Comparison of ENCODE assay signal across 21 mouse cellular contexts in genomic region chr16:18480933-18481485, GRCm38 (mm10). TPM values are rescaled to one million over a fixed set of nuclear protein-coding genes. Genes with fewer than 3 reads are reported as not detected.
DNase-seq lines count a peak whose midpoint lies in the region; ATAC-seq and TF ChIP-seq lines count a peak whose summit lies in the region.
"Had no signal": no experiment of that assay in that cellular context is flagged by ENCODE, and none has a peak within 500 bp of the region (broad histone marks: within the 10 kb centered on the region; RNA-seq: fewer than 3 reads in every experiment).

No protein-coding gene starts in this region.

- H3K36me3 ChIP-seq in embryonic facial prominence, embryonic 13.5 days, result 0 out of 2 replicates have a peak, but pooled peaks cover 5% of the 10 kb centered on the region
- peaks cover 6% of the 10 kb centered on the region; the same call in 1 of the 2 replicates for H3K36me3 ChIP-seq in embryonic facial prominence, embryonic 10.5 days (replicated peaks)
- peaks cover 28% of the 10 kb centered on the region for H3K36me3 ChIP-seq in liver, postnatal 0 days (replicated peaks; ENCODE audit: insufficient read depth, low read length)
- H3K36me3 ChIP-seq: limb, embryonic 12.5 days; lung, embryonic 15.5 days; neural tube, embryonic 15.5 days had no signal

- H3K27me3 ChIP-seq in embryonic facial prominence, embryonic 13.5 days, result no peaks in the 10 kb centered on the region
- no peaks in the 10 kb centered on the region for H3K27me3 ChIP-seq in embryonic facial prominence, embryonic 10.5 days (replicated peaks; ENCODE audit: low read depth, poor library complexity, severe bottlenecking)
- H3K27me3 ChIP-seq in liver, postnatal 0 days (ENCODE audit: insufficient read depth, low read length), result no peaks in the 10 kb centered on the region
- H3K27me3 ChIP-seq: forebrain, embryonic 13.5 days; limb, embryonic 12.5 days; lung, embryonic 15.5 days; neural tube, embryonic 15.5 days had no signal

- peak overlapping the region; percentile 28; the same call in 1 of the 2 replicates for H3K9ac ChIP-seq in embryonic facial prominence, embryonic 13.5 days
- no peak overlapping the region for H3K9ac ChIP-seq in liver, postnatal 0 days (replicated peaks)
- H3K9ac ChIP-seq: forebrain, embryonic 13.5 days; limb, embryonic 12.5 days; lung, embryonic 15.5 days; neural tube, embryonic 15.5 days had no signal

- 61% methylated on average over 4 of the region's 4 CpGs for WGBS in embryonic facial prominence, embryonic 13.5 days
- WGBS in embryonic facial prominence, embryonic 10.5 days, result 63% methylated on average over 4 of the region's 4 CpGs
- 74% methylated on average over 4 of the region's 4 CpGs for WGBS in liver, postnatal 0 days (ENCODE audit: insufficient replicate concordance)

- no peak for ATAC-seq in embryonic facial prominence, embryonic 13.5 days (ENCODE audit: insufficient number of reproducible peaks, insufficient read depth, low FRiP score, low TSS enrichment, low read depth)
- no peak for ATAC-seq in liver, postnatal 0 days
- peak; percentile 31; the same call in 1 of the 2 replicates for ATAC-seq in megakaryocyte progenitor cell, adult 5-6 weeks (replicated peaks; ENCODE audit: poor library complexity)
- ATAC-seq: forebrain, embryonic 13.5 days; hindbrain, postnatal 0 days had no signal

- no peaks in the 10 kb centered on the region for H3K9me3 ChIP-seq in embryonic facial prominence, embryonic 13.5 days
- no peaks in the 10 kb centered on the region for H3K9me3 ChIP-seq in embryonic facial prominence, embryonic 10.5 days
- no peaks in the 10 kb centered on the region for H3K9me3 ChIP-seq in liver, postnatal 0 days (ENCODE audit: low read length)
- H3K9me3 ChIP-seq: forebrain, embryonic 13.5 days; heart, embryonic 10.5 days; limb, embryonic 12.5 days; lung, embryonic 15.5 days; midbrain, embryonic 10.5 days; neural tube, embryonic 15.5 days had no signal

- intact Hi-C loops in left cerebral cortex, postnatal 36 days (cut with DNase I), result no loop called here

- H3K4me1 ChIP-seq in embryonic facial prominence, embryonic 13.5 days, result peaks cover 34% of the 10 kb centered on the region
- peaks cover 38% of the 10 kb centered on the region for H3K4me1 ChIP-seq in embryonic facial prominence, embryonic 10.5 days
- no peaks in the 10 kb centered on the region for H3K4me1 ChIP-seq in liver, postnatal 0 days (ENCODE audit: insufficient read depth)

- H3K4me3 ChIP-seq in embryonic facial prominence, embryonic 13.5 days, result no peak overlapping the region
- H3K4me3 ChIP-seq in embryonic facial prominence, embryonic 10.5 days, result no peak overlapping the region
- no peak overlapping the region for H3K4me3 ChIP-seq in liver, postnatal 0 days (ENCODE audit: low read depth, low read length)
- H3K4me3 ChIP-seq: forebrain, embryonic 13.5 days; heart, embryonic 10.5 days; limb, embryonic 12.5 days; lung, embryonic 15.5 days; midbrain, embryonic 10.5 days; neural tube, embryonic 15.5 days had no signal

- DNase-seq in embryonic facial prominence, embryonic 10.5 days (ENCODE audit: low spot score), result no peak
- no peak for DNase-seq in liver, postnatal 0 days
- no peak for DNase-seq in liver
- peak; percentile 14 for DNase-seq in urinary bladder, adult 2 months (ENCODE audit: low spot score)
- DNase-seq in urinary bladder, postnatal 36 days (ENCODE audit: low spot score in 2 of 2), result no peak
- no peak for DNase-seq in left cerebral cortex, postnatal 36 days (ENCODE audit: low spot score in 2 of 2)
- DNase-seq: B cell, adult 2 months; cerebellum, adult 11-12 months; gastrocnemius, postnatal 14 days; heart, postnatal 4 days; kidney, adult 8-10 months; kidney, postnatal 4 days had no signal

- no peak for TF ChIP-seq EP300 in liver, postnatal 0 days (IDR thresholded peaks at IDR 0.05; ENCODE audit: low read depth)

- peak; percentile 39 for TF ChIP-seq CTCF in liver, postnatal 0 days (IDR thresholded peaks at IDR 0.05; ENCODE audit: low read depth)

- no peak overlapping the region for H3K4me2 ChIP-seq in embryonic facial prominence, embryonic 13.5 days
- H3K4me2 ChIP-seq in liver, postnatal 0 days (ENCODE audit: low read depth, low read length), result no peak overlapping the region
- H3K4me2 ChIP-seq: forebrain, embryonic 13.5 days; limb, embryonic 12.5 days; lung, embryonic 15.5 days; neural tube, embryonic 15.5 days had no signal

- H3K27ac ChIP-seq in embryonic facial prominence, embryonic 13.5 days, result no peak overlapping the region
- no peak overlapping the region; the same call in 1 of the 2 replicates for H3K27ac ChIP-seq in embryonic facial prominence, embryonic 10.5 days (replicated peaks)
- H3K27ac ChIP-seq in liver, postnatal 0 days (ENCODE audit: low read depth), result no peak overlapping the region
- H3K27ac ChIP-seq: forebrain, embryonic 13.5 days; heart, embryonic 10.5 days; hindbrain, postnatal 0 days; limb, embryonic 12.5 days; lung, embryonic 15.5 days; midbrain, embryonic 10.5 days; neural tube, embryonic 15.5 days had no signal

RNA-seq across cellular contexts. Expression of gene Gnb1l, which starts 17.5 kb away (rescaled TPM):
- 19.7 and 20.3 TPM in 2 replicates for polyA plus RNA-seq in embryonic facial prominence, embryonic 13.5 days (2015; fragmentation: Nextera tagmentation; extraction: Ambion mirVana)
- 17.9 and 19.1 TPM in 2 replicates for polyA plus RNA-seq in embryonic facial prominence, embryonic 10.5 days (2016; fragmentation: Nextera tagmentation; extraction: Ambion mirVana)
- polyA plus RNA-seq in liver, postnatal 0 days (2015; fragmentation: Nextera tagmentation; extraction: Ambion mirVana), result 3.9 and 5.1 TPM in 2 replicates
- 7.9 and 8.4 TPM in 2 replicates for polyA plus RNA-seq in urinary bladder, adult 2 months (2012; rRNA removed)
- 6.4 and 7.3 TPM in 2 replicates for total RNA-seq in megakaryocyte progenitor cell, adult 5-6 weeks (2015)
- 2.4 and 8.8 TPM in 2 replicates for total RNA-seq in megakaryocyte progenitor cell, adult 5-6 weeks (2017)
- total RNA-seq in left cerebral cortex, postnatal 36 days (2021), result 1 to 10 TPM; 5.0 to 9.0 TPM

RNA-seq across cellular contexts. Expression of gene Rtl10, which starts 17.7 kb away (rescaled TPM):
- polyA plus RNA-seq in embryonic facial prominence, embryonic 13.5 days (2015; fragmentation: Nextera tagmentation; extraction: Ambion mirVana), result 5.4 and 5.5 TPM in 2 replicates
- 3.8 and 4.1 TPM in 2 replicates for polyA plus RNA-seq in embryonic facial prominence, embryonic 10.5 days (2016; fragmentation: Nextera tagmentation; extraction: Ambion mirVana)
- 0.57 and 0.59 TPM in 2 replicates for polyA plus RNA-seq in liver, postnatal 0 days (2015; fragmentation: Nextera tagmentation; extraction: Ambion mirVana)
- 4.4 and 5.6 TPM in 2 replicates for polyA plus RNA-seq in urinary bladder, adult 2 months (2012; rRNA removed)
- total RNA-seq in megakaryocyte progenitor cell, adult 5-6 weeks (2015), result 5.8 and 8.1 TPM in 2 replicates
- total RNA-seq in megakaryocyte progenitor cell, adult 5-6 weeks (2017), result 2.6 and 4.1 TPM in 2 replicates
- total RNA-seq in left cerebral cortex, postnatal 36 days (2021), result 1 to 10 TPM; 5.0 to 7.5 TPM

RNA-seq across cellular contexts. Expression of gene Comt, which starts 54.4 kb away (rescaled TPM):
- 73.9 and 78.8 TPM in 2 replicates for polyA plus RNA-seq in embryonic facial prominence, embryonic 13.5 days (2015; fragmentation: Nextera tagmentation; extraction: Ambion mirVana)
- polyA plus RNA-seq in embryonic facial prominence, embryonic 10.5 days (2016; fragmentation: Nextera tagmentation; extraction: Ambion mirVana), result 56.2 and 58.4 TPM in 2 replicates
- 100 and 125 TPM in 2 replicates for polyA plus RNA-seq in liver, postnatal 0 days (2015; fragmentation: Nextera tagmentation; extraction: Ambion mirVana)
- polyA plus RNA-seq in urinary bladder, adult 2 months (2012; rRNA removed), result 169 and 205 TPM in 2 replicates
- total RNA-seq in megakaryocyte progenitor cell, adult 5-6 weeks (2015), result 42.8 and 55.1 TPM in 2 replicates
- 42.3 and 47.1 TPM in 2 replicates for total RNA-seq in megakaryocyte progenitor cell, adult 5-6 weeks (2017)
- total RNA-seq in left cerebral cortex, postnatal 36 days (2021), result 100 to 1,000 TPM in 1 of 2 experiments, 10 to 100 TPM in 1; 89.1 to 100 TPM

RNA-seq across cellular contexts. Expression of gene Txnrd2, which starts 54.8 kb away (rescaled TPM):
- 14.9 and 17.7 TPM in 2 replicates for polyA plus RNA-seq in embryonic facial prominence, embryonic 13.5 days (2015; fragmentation: Nextera tagmentation; extraction: Ambion mirVana)
- 27.9 and 32.3 TPM in 2 replicates for polyA plus RNA-seq in embryonic facial prominence, embryonic 10.5 days (2016; fragmentation: Nextera tagmentation; extraction: Ambion mirVana)
- 51.2 and 53.3 TPM in 2 replicates for polyA plus RNA-seq in liver, postnatal 0 days (2015; fragmentation: Nextera tagmentation; extraction: Ambion mirVana)
- polyA plus RNA-seq in urinary bladder, adult 2 months (2012; rRNA removed), result 16.5 and 21.5 TPM in 2 replicates
- 14.3 and 23.0 TPM in 2 replicates for total RNA-seq in megakaryocyte progenitor cell, adult 5-6 weeks (2015)
- total RNA-seq in megakaryocyte progenitor cell, adult 5-6 weeks (2017), result 12.5 and 20.6 TPM in 2 replicates
- 10 to 100 TPM; 21.7 TPM for total RNA-seq in left cerebral cortex, postnatal 36 days (2021)
